Mouse (Mus musculus) erythroid progenitor cell, adult 5-6 weeks (primary cell): ENCODE results near the gene Slc8b1. TPM values are rescaled to one million over a fixed set of nuclear protein-coding genes. Genes with fewer than 3 reads are reported as not detected.

ENCODE experiments used
- ATAC-seq: replicated peaks from 2 replicates; pipeline ENCODE4 v1.8.0; 2016; ENCODE audit warnings: moderate number of reproducible peaks, mild to moderate bottlenecking, moderate TSS enrichment, inconsistent platforms; ENCODE audit not compliant: poor library complexity, low FRiP score, severe bottlenecking
- total RNA-seq, 2 experiments: library from RNA; stranded (forward) in 1 of 2; stranded (reverse) in 1 of 2; fragments of 150-400 nt in 1 of 2; fragments of 186-747, 209-891 nt in 1 of 2; gene quantifications; 2 replicates each; pipeline versions ENCODE4 v1.2.3 to v1.2.4; 2015 to 2017; ENCODE audit warnings: low replicate concordance in 2 of 2

Gene Slc8b1
- total RNA-seq, 2 experiments from 2014 or later: 3.4 to 6.7 TPM

DNA sequence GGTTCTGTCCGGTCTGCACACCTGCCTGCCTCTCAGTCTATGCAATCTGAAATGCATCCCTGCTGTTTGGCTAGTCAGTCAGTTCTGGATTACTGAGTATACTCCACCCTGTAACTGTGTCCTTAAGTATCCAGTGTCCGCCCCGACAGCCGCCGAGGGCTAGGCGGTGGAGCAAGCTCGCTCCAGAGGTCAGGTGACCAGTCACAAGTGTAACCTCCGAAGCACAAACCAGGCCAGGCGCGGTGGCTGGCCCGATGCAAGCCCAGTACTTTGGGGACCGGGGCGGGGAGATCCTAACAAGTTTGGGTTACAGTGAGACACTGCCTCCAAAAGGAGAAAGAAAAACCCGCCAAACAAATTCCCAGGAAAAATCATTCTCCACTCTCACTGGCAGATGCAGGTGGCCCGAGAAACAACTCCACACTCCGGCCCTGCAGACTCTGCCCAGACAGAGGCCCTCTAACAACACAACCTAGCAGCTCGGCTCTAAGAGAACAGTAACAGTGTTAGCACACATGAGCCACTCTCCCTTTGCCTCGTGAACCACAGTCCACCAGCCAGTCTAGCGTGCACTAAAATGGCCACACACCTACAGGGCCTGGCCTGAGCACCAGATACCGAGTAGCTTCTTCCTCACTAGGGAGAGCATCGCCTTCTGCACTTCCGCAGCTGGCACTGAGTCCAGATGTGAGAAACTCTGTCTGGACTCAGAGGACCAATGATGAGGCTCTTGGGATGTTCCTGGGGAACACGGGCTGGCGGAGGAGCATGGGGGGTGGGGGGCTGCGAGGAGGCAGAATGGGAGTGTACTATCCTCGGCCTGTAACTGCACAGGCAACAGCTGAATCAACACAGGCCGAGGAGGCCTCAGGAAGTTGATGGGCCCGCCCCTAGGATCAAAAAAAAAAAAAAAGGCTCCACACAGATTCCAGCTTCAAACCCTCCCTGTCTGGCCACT, 52.3 kb downstream of the Slc8b1 start:
- ATAC-seq: no peak

- ATAC-seq: no peak
Measured at GRCm38 (mm10) chr5:120563914-120564311, 52.9 kb downstream of the Slc8b1 start.

- no peak for ATAC-seq
Measured at GRCm38 (mm10) chr5:120565171-120565905, 54.4 kb downstream of the Slc8b1 start.

- no peak for ATAC-seq
Measured at GRCm38 (mm10) chr5:120566101-120566500, 55.1 kb downstream of the Slc8b1 start.

DNA sequence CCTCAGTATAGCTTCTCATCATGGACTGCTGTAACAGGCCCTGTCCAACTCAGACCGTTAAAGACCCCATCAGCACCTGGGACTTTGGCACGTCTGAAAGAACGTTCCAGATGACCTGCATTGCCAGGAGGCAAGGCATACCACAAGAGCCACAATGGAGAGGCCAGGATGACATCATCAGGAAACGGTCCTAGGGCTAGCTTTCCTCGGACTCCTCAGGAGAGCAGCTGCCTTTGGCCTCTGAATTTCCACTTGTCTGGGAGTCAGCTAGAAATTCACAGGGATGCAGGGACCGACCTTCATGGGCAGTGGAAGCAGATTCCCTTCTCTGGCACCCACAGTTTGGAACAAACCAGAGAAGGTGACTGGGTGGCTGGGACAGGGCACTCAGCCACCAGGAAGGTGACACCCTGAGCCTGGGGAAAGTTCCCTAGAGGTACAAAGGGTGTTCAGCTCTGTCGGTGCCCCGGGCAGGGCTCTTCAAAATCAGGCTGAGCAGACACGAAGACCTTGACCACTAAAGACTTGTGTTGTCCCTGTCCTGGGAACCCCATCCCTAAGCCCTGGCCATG, 55.8 kb downstream of the Slc8b1 start:
- ATAC-seq: no peak

GRCm38 (mm10) chr5:120567253-120567701, 56.3 kb downstream of the Slc8b1 start:
- no peak for ATAC-seq

DNA sequence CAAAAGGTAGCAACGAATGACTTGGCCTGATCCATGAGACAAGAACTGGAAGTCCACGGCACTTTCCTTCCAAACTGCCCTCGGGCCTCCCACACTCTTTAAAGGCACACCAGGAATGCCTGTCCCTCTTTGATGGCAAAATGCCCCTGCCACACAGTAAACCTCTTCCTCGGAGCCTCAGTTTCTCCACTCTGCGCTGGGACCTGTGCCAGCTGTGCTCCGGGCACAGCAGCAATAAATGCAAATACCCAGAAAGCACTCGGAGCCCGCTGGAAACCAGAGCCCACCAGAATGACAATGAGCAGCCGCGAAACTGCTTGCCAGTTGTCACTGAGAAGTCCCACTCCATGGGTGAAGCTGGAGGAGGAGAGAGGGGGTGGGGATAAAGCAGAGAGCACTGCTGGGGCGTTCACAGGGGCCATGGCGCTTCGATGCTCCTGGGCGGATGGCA, 56.8 kb downstream of the Slc8b1 start:
- no peak for ATAC-seq

GRCm38 (mm10) chr5:120568336-120568768, 57.4 kb downstream of the Slc8b1 start:
- no peak for ATAC-seq

DNA sequence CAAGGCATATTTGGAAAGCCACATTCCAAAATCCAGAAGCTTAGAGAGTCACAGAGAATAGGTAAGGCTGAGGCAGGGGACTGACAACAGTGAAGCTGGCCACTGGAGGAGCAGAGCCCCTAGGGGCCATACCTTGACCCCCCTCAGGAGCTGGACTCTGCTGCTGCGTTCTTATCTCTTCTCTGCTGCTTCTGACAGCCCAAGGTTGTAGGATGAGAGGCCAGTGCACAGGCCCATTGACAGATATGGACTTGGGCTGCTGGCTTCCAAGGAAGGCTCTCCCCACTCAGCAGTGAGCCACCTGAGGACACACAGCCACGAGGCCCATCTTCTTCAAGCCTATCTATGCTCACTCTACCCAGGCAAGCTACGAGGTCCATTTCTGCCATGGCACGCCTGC, 58.0 kb downstream of the Slc8b1 start:
- ATAC-seq: no peak

- ATAC-seq: no peak
Measured at GRCm38 (mm10) chr5:120569791-120570190, 58.8 kb downstream of the Slc8b1 start.

GRCm38 (mm10) chr5:120570289-120570897, 59.4 kb downstream of the Slc8b1 start:
- ATAC-seq: no peak

DNA sequence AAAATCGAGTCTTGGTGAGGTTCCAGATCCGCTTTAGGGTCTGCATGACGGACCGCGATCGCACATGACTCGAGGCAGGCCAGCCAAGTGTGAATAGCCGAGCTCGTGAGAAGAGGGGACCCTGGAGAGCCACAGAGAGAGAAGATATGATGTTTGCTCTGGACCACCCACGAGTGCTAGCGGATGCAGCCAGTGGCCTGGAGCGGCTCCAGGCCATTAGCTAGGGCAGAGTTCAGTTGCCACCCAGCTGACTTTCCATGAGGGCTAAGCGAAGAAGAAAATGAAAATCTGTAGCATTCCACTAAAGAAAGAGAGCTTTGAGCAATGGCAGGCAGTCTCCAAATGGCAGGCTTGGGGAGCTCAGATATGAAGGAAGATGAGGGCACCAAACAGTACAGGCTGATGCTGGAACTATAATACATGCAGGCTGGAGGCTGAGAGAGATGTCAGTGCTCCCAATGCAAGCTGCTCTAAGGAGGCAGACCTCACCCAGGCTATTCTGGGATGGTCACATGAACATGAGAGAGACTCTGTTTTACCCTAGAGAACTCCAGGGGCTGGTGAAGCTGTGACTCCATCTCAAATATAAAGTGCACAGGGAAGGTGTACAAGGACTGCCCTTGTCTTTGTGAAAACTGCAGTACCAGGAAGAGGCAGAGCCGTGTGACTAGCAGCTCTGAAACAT, 60.2 kb downstream of the Slc8b1 start:
- ATAC-seq: no peak

DNA sequence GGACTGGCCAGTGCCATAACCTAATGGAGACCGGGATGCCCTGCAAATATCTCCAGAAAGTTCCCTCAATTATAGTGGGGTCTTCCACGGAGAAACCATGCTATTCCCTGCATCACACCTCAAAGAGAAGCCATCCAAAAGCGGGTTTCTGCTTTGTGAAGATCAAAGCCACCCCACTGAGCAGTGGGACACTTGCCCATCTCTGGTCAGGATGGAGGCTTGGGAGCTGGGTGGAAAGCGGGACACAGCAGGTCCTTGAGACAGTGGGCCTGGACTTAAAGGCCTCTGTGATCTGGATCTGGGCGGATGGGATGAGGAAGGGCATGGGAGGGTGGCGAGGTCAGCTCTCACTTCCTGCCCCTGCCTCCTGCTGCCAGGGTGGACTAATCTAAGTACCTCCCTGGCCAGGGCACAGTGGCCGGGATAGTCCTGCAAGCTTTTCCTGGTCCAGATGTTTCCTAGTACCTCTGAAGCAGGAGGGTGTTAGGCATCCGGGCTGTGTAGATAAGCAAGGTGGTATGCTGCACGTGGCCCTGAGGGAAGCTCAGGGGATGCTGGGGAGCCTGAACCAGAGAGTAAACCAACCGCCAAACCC, 63.6 kb downstream of the Slc8b1 start:
- ATAC-seq: no peak

DNA sequence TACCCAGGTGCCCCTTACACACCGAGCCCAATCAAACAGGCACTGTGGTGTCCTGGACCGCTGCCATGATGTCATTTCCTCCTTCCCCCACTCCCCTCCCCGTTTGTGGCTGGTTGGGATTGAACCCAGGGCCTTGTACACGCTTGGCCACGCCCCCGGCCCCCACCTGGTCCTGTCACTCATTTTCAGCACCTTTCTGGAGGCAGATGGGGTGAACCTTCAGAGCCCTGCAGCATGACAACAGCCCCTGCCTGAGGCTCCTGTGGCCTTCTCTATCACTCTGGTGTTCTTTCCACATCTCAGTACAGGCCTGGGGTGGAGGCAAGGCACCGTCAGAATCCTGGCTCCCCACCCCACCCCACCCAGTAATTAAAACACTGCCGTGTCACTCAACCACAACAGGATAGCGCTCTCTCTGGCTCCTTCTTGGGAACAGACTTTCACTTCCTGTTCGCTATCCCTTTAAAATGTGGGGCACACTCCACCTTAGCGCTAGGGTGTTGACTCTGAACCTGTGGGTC, 65.9 kb downstream of the Slc8b1 start:
- peak; percentile 62 for ATAC-seq

DNA sequence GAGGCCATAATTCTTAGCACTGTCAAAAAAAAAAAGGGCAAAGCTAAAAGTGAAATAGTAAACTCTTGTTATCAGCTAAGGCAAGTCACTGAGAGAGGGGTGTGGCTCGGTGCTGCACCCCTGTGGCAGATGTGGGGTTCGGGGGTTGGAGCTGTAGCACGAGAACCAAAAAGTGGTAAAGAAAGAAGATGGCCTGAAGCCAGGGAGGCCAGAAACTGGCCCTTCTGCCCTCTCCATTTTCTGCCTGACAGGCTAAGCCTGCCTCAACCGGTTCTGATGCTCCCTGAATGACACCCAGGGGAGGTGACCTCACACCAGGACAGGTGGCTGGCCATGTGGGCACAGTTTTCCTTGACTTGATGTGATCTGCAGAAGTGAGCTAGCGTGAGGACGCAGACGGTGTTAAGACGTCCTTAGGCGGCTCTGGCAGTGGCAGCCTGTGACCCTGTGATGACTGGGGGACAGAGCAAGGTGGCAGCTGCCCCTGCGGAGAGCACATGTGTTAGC, 67.0 kb downstream of the Slc8b1 start:
- peak; percentile 87 for ATAC-seq

DNA sequence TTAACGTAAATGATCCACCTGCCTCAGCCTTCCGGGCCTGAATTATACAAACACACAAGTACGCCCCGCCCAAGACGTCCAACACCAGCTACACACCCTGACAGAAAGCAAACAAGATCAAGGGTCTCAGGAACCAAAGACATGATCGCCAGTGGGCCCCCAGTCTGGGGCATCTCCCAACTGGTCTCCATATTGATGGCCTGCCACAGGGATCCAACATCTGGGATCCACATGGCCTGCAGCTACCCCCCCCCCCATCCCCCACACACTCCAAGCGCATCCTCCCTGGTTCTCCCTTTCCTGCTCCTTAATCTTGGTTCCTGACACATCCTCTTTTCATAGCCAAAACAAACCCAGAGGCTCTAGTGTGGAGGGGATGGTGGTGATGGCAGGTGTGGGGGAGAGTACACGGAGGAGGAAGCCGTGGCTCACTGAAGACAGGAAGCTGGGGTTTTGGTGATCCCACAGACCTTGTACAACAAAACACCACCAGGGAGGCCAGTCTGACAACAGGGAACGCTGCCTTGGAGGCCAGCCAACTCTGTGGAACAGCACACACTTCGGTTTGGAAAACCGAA, 67.6 kb downstream of the Slc8b1 start:
- ATAC-seq: peak; percentile 23; the same call in 1 of the 2 replicates

DNA sequence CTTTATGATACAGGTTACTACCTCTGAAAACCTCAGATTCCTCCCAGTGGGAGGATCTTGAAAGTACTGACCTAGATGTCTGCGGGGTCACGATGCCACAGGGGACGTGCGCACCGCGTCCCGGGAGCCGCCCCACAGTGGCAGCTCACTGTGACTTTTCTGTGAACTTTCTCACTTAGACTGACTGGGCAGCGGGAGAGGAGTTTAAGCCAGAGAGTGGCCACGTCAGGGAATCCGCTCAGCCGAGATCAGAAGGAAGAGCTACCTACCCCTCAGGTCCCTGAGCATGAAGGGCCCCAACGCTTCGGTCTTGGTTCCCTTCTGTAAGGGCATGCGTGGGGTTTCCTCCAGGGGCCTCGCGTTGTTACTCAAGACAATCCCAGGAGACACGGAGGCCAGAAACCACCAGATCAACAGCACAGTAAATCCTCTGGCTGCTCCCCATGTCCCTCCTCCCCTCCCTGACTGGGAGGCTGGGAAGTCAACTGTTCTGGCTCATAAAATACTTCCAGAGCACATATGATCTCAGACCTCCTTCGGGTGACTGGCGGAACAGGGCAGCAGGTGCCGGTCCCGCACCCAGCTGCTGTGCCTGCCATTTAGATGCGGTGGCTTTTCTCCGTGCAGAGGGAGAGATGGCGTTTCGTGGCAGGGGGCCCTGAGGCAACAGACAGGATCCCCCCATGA, 68.4 kb downstream of the Slc8b1 start:
- ATAC-seq: no peak
